7 mouse cellular contexts compared by ENCODE assay signal in genomic region chr14:73325456-73326381, GRCm38 (mm10). TPM values are rescaled to one million over a fixed set of nuclear protein-coding genes. Genes with fewer than 3 reads are reported as not detected.
DNase-seq lines count a peak whose midpoint lies in the region; ATAC-seq lines count a peak whose summit lies in the region.

Gene Rb1, minus strand, starts transcription at chr14:73325822.

- H3K9me3 ChIP-seq in intestine, embryonic 16.5 days (ENCODE audit: control insufficient read depth, low read length) = no peaks in the 10 kb centered on the region
- no peaks in the 10 kb centered on the region for H3K9me3 ChIP-seq in midbrain, embryonic 11.5 days (ENCODE audit: control insufficient read depth, low read length)

- peak within 1 kb of the TSS; percentile 81 for H3K27ac ChIP-seq in intestine, embryonic 16.5 days (ENCODE audit: low read length)
- H3K27ac ChIP-seq in midbrain, embryonic 11.5 days (ENCODE audit: low read depth, low read length) = peak within 1 kb of the TSS; percentile 94

- H3K27me3 ChIP-seq in intestine, embryonic 16.5 days (replicated peaks; ENCODE audit: control insufficient read depth, insufficient read depth, low read length) = no peaks in the 10 kb centered on the region
- H3K27me3 ChIP-seq in midbrain, embryonic 11.5 days (ENCODE audit: control insufficient read depth, insufficient read depth, low read length) = no peaks in the 10 kb centered on the region

- DNase-seq in adrenal gland, adult 18-20 months (ENCODE audit: low spot score in 2 of 2) = peak; percentile 83 to 85
- peak; percentile 91 for DNase-seq in embryo, embryonic 11 days
- peak; percentile 77 to 84 for DNase-seq in gastrocnemius, postnatal 36 days
- DNase-seq in left cerebral cortex, postnatal 4 days = peak; percentile 82
- DNase-seq in midbrain, embryonic 11.5 days (ENCODE audit: low spot score, missing footprints) = peak; percentile 97
- peak; percentile 76 for DNase-seq in right cerebral cortex, postnatal 4 days

- peak within 1 kb of the TSS; percentile 82 for H3K9ac ChIP-seq in intestine, embryonic 16.5 days (ENCODE audit: low read depth, low read length)
- peak within 1 kb of the TSS; percentile 88 for H3K9ac ChIP-seq in midbrain, embryonic 11.5 days (ENCODE audit: low read length)

- peak within 1 kb of the TSS; percentile 90 for H3K4me2 ChIP-seq in intestine, embryonic 16.5 days (ENCODE audit: low read depth, low read length)
- H3K4me2 ChIP-seq in midbrain, embryonic 11.5 days = peak within 1 kb of the TSS; percentile 64

- peak; percentile 95 for ATAC-seq in intestine, embryonic 16.5 days
- ATAC-seq in midbrain, embryonic 11.5 days (ENCODE audit: low FRiP score) = peak; percentile 94

- no peaks in the 10 kb centered on the region for H3K36me3 ChIP-seq in intestine, embryonic 16.5 days (ENCODE audit: control insufficient read depth, insufficient read depth, low read length)
- H3K36me3 ChIP-seq in midbrain, embryonic 11.5 days (ENCODE audit: control insufficient read depth, insufficient read depth, low read length) = no peaks in the 10 kb centered on the region

- H3K4me1 ChIP-seq in intestine, embryonic 16.5 days (ENCODE audit: control insufficient read depth, insufficient read depth, low read length) = peaks cover 12% of the 10 kb centered on the region; the same call in 1 of the 2 replicates
- H3K4me1 ChIP-seq in midbrain, embryonic 11.5 days (ENCODE audit: control insufficient read depth, insufficient read depth, low read length) = peaks cover 12% of the 10 kb centered on the region

- WGBS in intestine, embryonic 16.5 days = under 1% methylated on average over 121 of the region's 135 CpGs
- under 1% methylated on average over 105 of the region's 135 CpGs for WGBS in midbrain, embryonic 11.5 days

- peak within 1 kb of the TSS; percentile 76 for H3K4me3 ChIP-seq in intestine, embryonic 16.5 days (ENCODE audit: low read length)
- peak within 1 kb of the TSS; percentile 94 for H3K4me3 ChIP-seq in midbrain, embryonic 11.5 days (ENCODE audit: low read depth, low read length)

- intact Hi-C loops in gastrocnemius, postnatal 36 days (cut with DNase I) = loop anchor here (2.0 to 5.0 kb wide), 2 partner anchors 42 to 149 kb away; no protein-coding TSS in a partner anchor
- intact Hi-C loops in left cerebral cortex, postnatal 4 days (cut with DNase I) = no loop called here

RNA-seq across cellular contexts. Expression of gene Rb1, which starts in this region (rescaled TPM):
- total RNA-seq in adrenal gland, adult 18-20 months (2021) = 10 to 100 TPM; 19.0 to 31.7 TPM
- 10 to 100 TPM; 14.2 to 18.0 TPM for total RNA-seq in gastrocnemius, postnatal 36 days (2021)
- polyA plus RNA-seq in intestine, embryonic 16.5 days (2015; fragmentation: Nextera tagmentation; extraction: Ambion mirVana) = 13.0 and 14.9 TPM in 2 replicates
- total RNA-seq in left cerebral cortex, postnatal 4 days (2021) = 10 to 100 TPM; 45.8 to 49.0 TPM
- 41.4 and 49.2 TPM in 2 replicates for polyA plus RNA-seq in midbrain, embryonic 11.5 days (2014; fragmentation: Nextera tagmentation; extraction: Ambion mirVana)

Comparison
In these comparisons a context has a peak if more than half of its experiments do, and no peak if none do; other contexts are left out.
1. Peak in every context shown above with its lines: DNase-seq, ATAC-seq, H3K4me3 ChIP-seq and H3K27ac ChIP-seq.